Mouse (Mus musculus) embryonic facial prominence, embryonic 13.5 days (tissue): ENCODE results near the gene Wdr18. TPM values are rescaled to one million over a fixed set of nuclear protein-coding genes. Genes with fewer than 3 reads are reported as not detected.

Experiments used
- ATAC-seq: fragments of 200-750 bp; cut with Nextera tagmentation; 2 replicates; pipeline ENCODE4 v1.8.0; 2017; ENCODE audit warnings: low read depth; ENCODE audit not compliant: insufficient number of reproducible peaks, insufficient read depth, low FRiP score, low TSS enrichment
- H3K27ac ChIP-seq: fragments of 300-500 bp; sonication (generic); 2 replicates; pipeline ENCODE4 v1.5.1; 2015; ENCODE audit warnings: moderate library complexity, mild to moderate bottlenecking, inconsistent platforms
- H3K27me3 ChIP-seq: fragments of 300-500 bp; sonication (generic); 2 replicates; pipeline ENCODE4 v1.6.1; 2015; ENCODE audit warnings: mild to moderate bottlenecking, inconsistent platforms
- H3K36me3 ChIP-seq: fragments of 300-500 bp; sonication (generic); 2 replicates; pipeline ENCODE4 v1.6.1; 2015; ENCODE audit warnings: mild to moderate bottlenecking, inconsistent platforms
- H3K4me1 ChIP-seq: fragments of 300-500 bp; sonication (generic); 2 replicates; pipeline ENCODE4 v1.6.1; 2015; ENCODE audit warnings: inconsistent platforms
- H3K4me2 ChIP-seq: fragments of 300-500 bp; sonication (generic); 2 replicates; pipeline ENCODE4 v1.6.1; 2015; ENCODE audit warnings: moderate library complexity, mild to moderate bottlenecking, inconsistent platforms
- H3K4me3 ChIP-seq: fragments of 300-500 bp; sonication (generic); 2 replicates; pipeline ENCODE4 v1.5.1; 2015; ENCODE audit warnings: mild to moderate bottlenecking, inconsistent platforms
- H3K9ac ChIP-seq: fragments of 300-500 bp; sonication (generic); 2 replicates; pipeline ENCODE4 v1.6.1; 2015; ENCODE audit warnings: mild to moderate bottlenecking, inconsistent platforms
- H3K9me3 ChIP-seq: fragments of 300-500 bp; sonication (generic); 2 replicates; pipeline ENCODE4 v1.6.1; 2016; ENCODE audit warnings: inconsistent platforms
- WGBS: fragments of 180-500 bp; shearing (Covaris S2); methylation state at CpG from one replicate; pipeline ENCODE4 v1.1.7; 2015; ENCODE audit warnings: mixed read lengths; 5-methylcytosine and 5-hydroxymethylcytosine counted together
- polyA plus RNA-seq: library from polyadenylated mRNA; unstranded; fragments of >200 nt; fragmentation: Nextera tagmentation; extraction: Ambion mirVana; gene quantifications from 2 replicates; pipeline ENCODE4 v1.2.1, GENCODE M21; 2015

The Wdr18 gene
- polyA plus RNA-seq, 1 experiment from 2014 or later, result 106 TPM

- peak overlapping the region; percentile 98 for H3K4me2 ChIP-seq
- H3K9ac ChIP-seq, result peak overlapping the region; percentile 83
- peak overlapping the region; percentile 63 for H3K4me3 ChIP-seq
- peaks cover 18% of the 10 kb centered on the region for H3K4me1 ChIP-seq
- H3K27ac ChIP-seq, result peak overlapping the region; percentile 48
- H3K9me3 ChIP-seq, result no peaks in the 10 kb centered on the region
- H3K27me3 ChIP-seq, result peaks cover 15% of the 10 kb centered on the region
- peaks cover 58% of the 10 kb centered on the region for H3K36me3 ChIP-seq
- ATAC-seq, result no peak
- 2% methylated on average over 21 of the region's 21 CpGs for WGBS
These were observed 11.2 kb downstream of the Wdr18 start for GRCm38 (mm10) chr10:79971183-79971497.

DNA sequence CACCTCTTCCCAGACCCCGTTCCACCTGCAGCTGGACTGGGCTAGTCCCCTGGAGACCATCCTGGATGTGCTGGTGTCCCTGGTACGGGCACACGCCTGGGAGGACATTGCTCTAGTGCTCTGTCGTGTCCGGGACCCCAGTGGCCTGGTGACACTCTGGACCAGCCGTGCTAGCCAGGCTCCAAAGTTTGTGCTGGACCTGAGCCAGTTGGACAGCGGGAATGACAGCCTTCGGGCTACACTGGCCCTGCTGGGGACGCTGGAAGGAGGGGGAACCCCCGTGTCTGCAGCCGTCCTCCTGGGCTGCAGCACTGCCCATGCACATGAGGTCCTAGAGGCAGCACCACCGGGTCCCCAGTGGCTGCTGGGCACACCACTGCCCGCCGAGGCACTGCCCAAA is 12.9 kb downstream of the Wdr18 start:
- ATAC-seq, result no peak
- peak overlapping the region; percentile 4; the same call in 1 of the 2 replicates for H3K9ac ChIP-seq
- 67% methylated on average over 14 of the region's 14 CpGs for WGBS

DNA sequence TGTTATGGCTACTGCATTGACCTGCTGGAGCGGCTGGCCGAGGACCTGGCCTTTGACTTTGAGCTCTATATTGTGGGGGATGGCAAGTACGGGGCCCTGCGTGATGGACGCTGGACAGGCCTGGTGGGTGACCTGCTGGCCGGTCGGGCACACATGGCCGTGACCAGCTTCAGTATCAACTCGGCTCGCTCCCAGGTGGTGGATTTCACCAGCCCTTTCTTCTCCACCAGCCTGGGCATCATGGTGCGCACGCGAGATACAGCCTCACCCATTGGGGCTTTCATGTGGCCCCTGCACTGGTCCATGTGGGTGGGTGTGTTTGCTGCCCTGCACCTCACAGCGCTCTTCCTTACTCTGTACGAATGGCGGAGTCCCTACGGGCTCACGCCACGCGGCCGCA is 14.1 kb downstream of the Wdr18 start:
- Histone ChIP-seq H3K27ac (no peak overlapping the region), H3K9me3 (no peaks in the 10 kb centered on the region), H3K9ac (no peak overlapping the region), H3K4me3 (no peak overlapping the region), H3K36me3 (peaks cover 60% of the 10 kb centered on the region), H3K27me3 (peaks cover 15% of the 10 kb centered on the region), H3K4me2 (no peak overlapping the region), H3K4me1 (peaks cover 18% of the 10 kb centered on the region)
- ATAC-seq, result no peak
- WGBS, result 90% methylated on average over 21 of the region's 21 CpGs

More for the DNA sequence above, 12.9 kb downstream of the Wdr18 start:
- Histone ChIP-seq H3K9me3 (no peaks in the 10 kb centered on the region), H3K27me3 (peaks cover 15% of the 10 kb centered on the region), H3K36me3 (peaks cover 58% of the 10 kb centered on the region), H3K4me2 (no peak overlapping the region), H3K4me3 (no peak overlapping the region), H3K27ac (no peak overlapping the region), H3K4me1 (peaks cover 18% of the 10 kb centered on the region)

GRCm38 (mm10) chr10:79974668-79975067 is 14.7 kb downstream of the Wdr18 start:
- Histone ChIP-seq H3K27me3 (peaks cover 15% of the 10 kb centered on the region), H3K9me3 (no peaks in the 10 kb centered on the region), H3K27ac (no peak overlapping the region), H3K4me2 (no peak overlapping the region), H3K9ac (no peak overlapping the region), H3K4me1 (peaks cover 18% of the 10 kb centered on the region), H3K36me3 (peaks cover 66% of the 10 kb centered on the region), H3K4me3 (no peak overlapping the region)
- no peak for ATAC-seq
- WGBS, result 86% methylated on average over 8 of the region's 8 CpGs

DNA sequence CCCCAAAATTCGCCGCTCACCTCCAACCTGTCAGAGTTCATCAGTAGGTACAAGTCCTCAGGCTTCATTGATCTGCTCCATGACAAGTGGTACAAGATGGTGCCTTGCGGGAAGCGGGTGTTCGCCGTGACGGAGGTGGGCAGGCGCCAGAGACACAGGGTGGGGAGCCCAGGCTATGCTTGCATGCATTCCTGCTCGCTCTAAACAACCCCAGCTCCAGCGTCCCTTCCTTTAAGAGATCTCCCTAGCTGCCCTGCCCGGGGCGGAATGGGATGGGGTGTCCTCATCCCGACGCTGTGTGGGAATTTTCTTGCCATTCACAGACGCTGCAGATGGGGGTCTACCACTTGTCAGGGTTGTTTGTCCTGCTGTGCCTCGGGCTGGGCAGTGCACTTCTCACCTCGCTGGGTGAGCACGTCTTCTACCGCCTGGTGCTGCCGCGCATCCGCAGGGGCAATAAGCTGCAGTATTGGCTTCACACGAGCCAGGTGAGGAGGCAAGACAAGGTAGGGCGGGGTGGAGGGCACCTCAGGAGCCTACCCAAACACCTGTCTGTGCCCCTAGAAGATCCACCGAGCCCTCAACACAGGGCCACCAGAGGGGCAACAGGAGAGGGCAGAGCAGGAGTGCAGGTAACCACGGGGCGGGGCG is 16.2 kb downstream of the Wdr18 start:
- Histone ChIP-seq H3K27me3 (peaks cover 8% of the 10 kb centered on the region), H3K27ac (no peak overlapping the region), H3K4me3 (no peak overlapping the region), H3K4me1 (peaks cover 4% of the 10 kb centered on the region), H3K4me2 (no peak overlapping the region), H3K9ac (no peak overlapping the region), H3K36me3 (peaks cover 70% of the 10 kb centered on the region), H3K9me3 (no peaks in the 10 kb centered on the region)
- WGBS, result 87% methylated on average over 28 of the region's 28 CpGs
- ATAC-seq, result no peak

GRCm38 (mm10) chr10:79976722-79977107 is 16.8 kb downstream of the Wdr18 start:
- ATAC-seq, result no peak

GRCm38 (mm10) chr10:79977324-79977723 is 17.4 kb downstream of the Wdr18 start:
- Histone ChIP-seq H3K36me3 (peaks cover 75% of the 10 kb centered on the region), H3K4me3 (no peak overlapping the region), H3K4me1 (peaks cover 7% of the 10 kb centered on the region), H3K9ac (no peak overlapping the region), H3K27me3 (no peaks in the 10 kb centered on the region; the same call in 1 of the 2 replicates), H3K27ac (no peak overlapping the region), H3K4me2 (no peak overlapping the region), H3K9me3 (no peaks in the 10 kb centered on the region)
- 84% methylated on average over 28 of the region's 28 CpGs for WGBS
- no peak for ATAC-seq

More at GRCm38 (mm10) chr10:79976722-79977107, 16.8 kb downstream of the Wdr18 start:
- peaks cover 3% of the 10 kb centered on the region for H3K27me3 ChIP-seq
- no peak overlapping the region for H3K9ac ChIP-seq
- 76% methylated on average over 31 of the region's 36 CpGs for WGBS
- H3K9me3 ChIP-seq, result no peaks in the 10 kb centered on the region
- H3K4me3 ChIP-seq, result no peak overlapping the region
- peaks cover 4% of the 10 kb centered on the region for H3K4me1 ChIP-seq
- H3K36me3 ChIP-seq, result peaks cover 75% of the 10 kb centered on the region
- no peak overlapping the region for H3K4me2 ChIP-seq
- no peak overlapping the region for H3K27ac ChIP-seq

DNA sequence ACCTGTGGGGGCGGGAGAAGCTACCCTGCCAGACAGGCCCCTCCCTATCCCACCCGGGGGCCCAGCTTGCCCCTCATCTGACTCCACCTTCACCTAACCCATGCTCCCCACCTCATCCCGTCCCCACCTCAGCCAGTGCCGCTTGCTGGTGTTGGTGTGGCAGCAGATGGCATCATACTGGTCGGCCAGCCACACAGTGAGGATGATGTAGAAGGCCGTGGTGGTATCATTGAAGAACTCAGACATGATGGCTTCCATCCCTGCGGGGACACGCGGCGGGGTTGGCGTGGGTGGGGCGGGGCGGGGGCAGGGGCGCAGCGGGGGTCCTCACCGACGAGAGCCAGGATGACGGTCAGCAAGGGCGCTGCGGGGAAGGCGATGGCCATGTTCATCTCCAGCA is 18.1 kb downstream of the Wdr18 start:
- H3K4me1 ChIP-seq, result peaks cover 14% of the 10 kb centered on the region
- no peaks in the 10 kb centered on the region; the same call in 1 of the 2 replicates for H3K27me3 ChIP-seq
- H3K9me3 ChIP-seq, result no peaks in the 10 kb centered on the region
- H3K4me2 ChIP-seq, result no peak overlapping the region
- no peak overlapping the region for H3K9ac ChIP-seq
- WGBS, result 93% methylated on average over 21 of the region's 21 CpGs
- H3K27ac ChIP-seq, result no peak overlapping the region
- no peak for ATAC-seq
- H3K36me3 ChIP-seq, result peaks cover 74% of the 10 kb centered on the region
- no peak overlapping the region for H3K4me3 ChIP-seq

GRCm38 (mm10) chr10:79979401-79980155 is 19.6 kb downstream of the Wdr18 start:
- Histone ChIP-seq H3K4me2 (no peak overlapping the region), H3K36me3 (peaks cover 59% of the 10 kb centered on the region), H3K27ac (no peak overlapping the region), H3K9me3 (no peaks in the 10 kb centered on the region), H3K4me1 (peaks cover 20% of the 10 kb centered on the region), H3K27me3 (no peaks in the 10 kb centered on the region), H3K4me3 (no peak overlapping the region), H3K9ac (peak overlapping the region; percentile 23; the same call in 1 of the 2 replicates)
- no peak for ATAC-seq
- 92% methylated on average over 22 of the region's 22 CpGs for WGBS

GRCm38 (mm10) chr10:79983205-79983604 is 23.3 kb downstream of the Wdr18 start:
- Histone ChIP-seq H3K4me2 (peak overlapping the region; percentile 93), H3K27me3 (no peaks in the 10 kb centered on the region), H3K4me1 (peaks cover 44% of the 10 kb centered on the region), H3K27ac (peak overlapping the region; percentile 98; the same call in 1 of the 2 replicates), H3K9me3 (no peaks in the 10 kb centered on the region), H3K4me3 (peak overlapping the region; percentile 66), H3K9ac (peak overlapping the region; percentile 84), H3K36me3 (peaks cover 24% of the 10 kb centered on the region)
- WGBS, result 77% methylated on average over 5 of the region's 5 CpGs
- ATAC-seq, result no peak

DNA sequence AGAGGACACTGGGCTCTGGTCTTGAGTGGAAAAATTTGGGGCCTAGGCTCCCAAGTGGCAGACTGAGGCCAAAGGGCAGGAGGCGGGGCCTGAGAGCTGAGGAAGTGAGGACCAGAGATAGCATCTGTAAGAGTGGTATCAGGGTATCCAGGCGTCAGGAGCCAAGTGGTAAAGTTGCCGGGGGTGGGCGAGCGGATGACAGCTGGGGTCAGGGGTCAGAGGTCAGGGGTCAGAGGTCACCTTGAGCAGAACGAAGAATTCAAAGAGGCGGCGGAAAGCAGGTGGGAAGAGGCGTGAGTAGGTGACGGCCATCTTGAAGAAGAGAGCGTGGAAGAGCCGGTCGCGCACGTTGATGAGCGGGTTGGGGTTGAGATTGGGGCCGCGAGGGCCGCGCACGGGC is 23.7 kb downstream of the Wdr18 start:
- H3K9ac ChIP-seq, result peak overlapping the region; percentile 84
- 1% methylated on average over 21 of the region's 21 CpGs for WGBS
- H3K9me3 ChIP-seq, result no peaks in the 10 kb centered on the region
- H3K36me3 ChIP-seq, result peaks cover 19% of the 10 kb centered on the region
- H3K4me3 ChIP-seq, result peak overlapping the region; percentile 66
- H3K4me1 ChIP-seq, result peaks cover 44% of the 10 kb centered on the region
- H3K27ac ChIP-seq, result peak overlapping the region; percentile 98
- ATAC-seq, result no peak
- no peaks in the 10 kb centered on the region for H3K27me3 ChIP-seq
- peak overlapping the region; percentile 93 for H3K4me2 ChIP-seq
